Mouse (Mus musculus): Measurements from ENCODE around the gene Med16.

Gene Med16

GRCm38 (mm10) chr10:79860079-79860911 lies 48.4 kb downstream of the Med16 start:
- no peak for DNase-seq (ENCODE audit: low spot score in 2 of 2)

- DNase-seq (ENCODE audit: low spot score in 2 of 2): no peak
Measured at GRCm38 (mm10) chr10:79859116-79859515, 49.6 kb downstream of the Med16 start.

GRCm38 (mm10) chr10:79858416-79859074 lies 50.2 kb downstream of the Med16 start:
- peak in 1 of 2 experiments; percentile 74 for DNase-seq (ENCODE audit: low spot score in 2 of 2)

- no peak for DNase-seq (ENCODE audit: low spot score in 2 of 2)
Measured at GRCm38 (mm10) chr10:79857894-79858293, 50.8 kb downstream of the Med16 start.

GRCm38 (mm10) chr10:79857452-79857811 lies 51.3 kb downstream of the Med16 start:
- peak; percentile 78 to 79 for DNase-seq (ENCODE audit: low spot score in 2 of 2)

- no peak for DNase-seq (ENCODE audit: low spot score in 2 of 2)
Measured at GRCm38 (mm10) chr10:79856704-79857451, 51.8 kb downstream of the Med16 start.

GRCm38 (mm10) chr10:79856280-79856679 lies 52.4 kb downstream of the Med16 start:
- no peak for DNase-seq (ENCODE audit: low spot score in 2 of 2)

GRCm38 (mm10) chr10:79855558-79856184 lies 53.1 kb downstream of the Med16 start:
- no peak for DNase-seq (ENCODE audit: low spot score in 2 of 2)

GRCm38 (mm10) chr10:79854801-79855541 lies 53.8 kb downstream of the Med16 start:
- peak; percentile 71 to 75 for DNase-seq (ENCODE audit: low spot score in 2 of 2)

GRCm38 (mm10) chr10:79853860-79854795 lies 54.6 kb downstream of the Med16 start, which contains the start of gene Ptbp1:
TSS of gene Ptbp1 (plus strand) at chr10:79854427.
- peak; percentile 99 for DNase-seq (ENCODE audit: low spot score in 2 of 2)

- DNase-seq (ENCODE audit: low spot score in 2 of 2): peak; percentile 93 to 97
Measured at GRCm38 (mm10) chr10:79853392-79853791, 55.3 kb downstream of the Med16 start.

GRCm38 (mm10) chr10:79852827-79853226 lies 55.9 kb downstream of the Med16 start:
- no peak for DNase-seq (ENCODE audit: low spot score in 2 of 2)

GRCm38 (mm10) chr10:79852107-79852789 lies 56.5 kb downstream of the Med16 start:
- DNase-seq (ENCODE audit: low spot score in 2 of 2): peak; percentile 68 to 78

- no peak for DNase-seq (ENCODE audit: low spot score in 2 of 2)
Measured at GRCm38 (mm10) chr10:79851653-79852052, 57.1 kb downstream of the Med16 start.

GRCm38 (mm10) chr10:79849941-79850628 lies 58.6 kb downstream of the Med16 start:
- DNase-seq (ENCODE audit: low spot score in 2 of 2): no peak

GRCm38 (mm10) chr10:79846553-79846952 lies 62.2 kb downstream of the Med16 start:
- no peak for DNase-seq (ENCODE audit: low spot score in 2 of 2)

Data from heart, adult 9 months (tissue).